Mouse (Mus musculus) spleen, postnatal 4 days (tissue): Measurements from ENCODE around the gene Akt3.

Source experiments
- DNase-seq, 2 experiments: peaks; one replicate each; pipeline ENCODE4 v3.0.0; 2022; ENCODE audit warnings: low spot score in 2 of 2

Gene Akt3

DNA sequence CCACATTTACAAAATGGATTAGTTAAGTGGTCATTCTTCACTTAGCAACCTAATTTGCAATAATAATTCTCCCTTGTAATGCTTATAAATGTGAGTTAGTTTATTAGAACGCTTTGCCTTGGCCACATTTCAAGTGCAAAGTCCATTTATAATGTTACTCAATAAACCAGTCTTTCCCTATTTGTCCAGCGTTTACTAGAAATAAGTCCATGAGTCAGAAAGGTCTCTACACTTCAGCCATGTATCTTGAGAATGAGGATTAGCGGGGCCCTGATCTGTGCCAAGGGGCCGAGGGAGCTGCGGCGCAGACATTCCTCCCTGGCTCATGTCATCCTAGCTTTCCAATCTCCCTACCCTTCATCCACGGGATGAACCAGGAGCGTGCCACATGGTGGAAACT, 275.3 kb downstream of the Akt3 start:
- DNase-seq = no peak

DNA sequence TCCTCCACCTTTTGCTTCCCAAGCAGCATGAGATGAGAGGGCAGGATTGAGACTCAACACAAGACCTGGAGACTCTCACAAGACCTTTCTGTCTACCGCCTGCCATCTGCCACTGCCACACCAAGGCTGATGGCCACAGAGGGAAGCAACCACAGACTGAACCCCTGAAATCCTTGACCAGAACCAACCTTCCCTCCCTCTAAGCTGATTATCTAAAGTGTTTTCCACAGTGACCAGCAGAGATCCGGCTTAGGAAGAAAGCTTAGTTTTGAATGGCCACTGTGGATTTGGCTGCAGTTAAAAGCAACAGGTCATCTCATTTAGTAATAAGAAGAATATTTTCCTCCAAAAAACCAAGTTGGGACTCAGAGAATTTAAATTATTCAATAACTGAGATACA, 276.5 kb downstream of the Akt3 start:
- DNase-seq = no peak

DNA sequence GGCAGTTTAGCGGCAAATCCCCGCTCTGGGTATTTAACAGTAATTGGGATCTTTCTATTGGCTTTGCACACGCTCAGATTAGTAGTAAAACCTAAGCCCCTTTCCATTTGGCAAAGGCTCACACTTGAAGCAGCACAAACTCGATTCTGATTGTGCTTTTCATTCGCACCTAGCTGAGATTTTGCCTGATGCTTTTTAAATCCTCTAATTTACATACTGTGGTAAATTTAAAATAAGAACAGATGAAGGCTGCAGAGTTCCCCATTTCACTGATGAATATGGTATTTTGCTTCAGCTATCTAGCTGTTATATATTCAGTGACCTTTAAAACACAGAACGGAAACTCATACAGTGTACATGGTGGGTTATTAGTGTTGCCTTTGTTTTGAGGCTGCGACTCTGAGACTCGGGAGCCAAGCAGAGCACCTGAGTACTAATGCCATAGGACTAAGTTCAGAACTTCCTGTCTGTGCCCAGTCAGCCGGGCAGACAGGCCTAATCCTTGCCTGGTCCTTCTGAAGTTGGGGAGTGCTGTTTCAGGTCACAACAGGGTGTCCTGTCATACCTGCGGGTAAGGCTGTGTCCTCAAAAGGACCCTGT, 277.1 kb downstream of the Akt3 start:
- no peak for DNase-seq

DNA sequence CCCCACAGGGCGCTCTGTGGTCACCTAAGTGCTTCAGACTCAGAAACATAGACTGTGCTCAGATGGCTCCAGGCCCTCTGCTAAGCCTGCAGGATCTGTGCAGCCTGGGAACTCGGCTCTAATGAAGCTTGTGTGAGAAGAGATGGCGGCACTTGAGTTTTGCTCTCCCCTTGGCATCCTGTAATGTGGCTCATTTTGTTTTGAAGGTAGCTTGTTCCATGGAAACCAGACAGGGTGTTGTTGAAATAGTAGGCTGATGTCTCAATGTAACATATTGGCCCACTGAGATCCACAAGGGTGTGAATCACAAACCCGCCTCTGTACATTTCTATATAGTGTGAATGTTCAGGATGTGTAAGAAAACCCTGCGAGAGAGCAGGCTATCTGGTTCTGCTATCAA, 277.9 kb downstream of the Akt3 start:
- no peak for DNase-seq

DNA sequence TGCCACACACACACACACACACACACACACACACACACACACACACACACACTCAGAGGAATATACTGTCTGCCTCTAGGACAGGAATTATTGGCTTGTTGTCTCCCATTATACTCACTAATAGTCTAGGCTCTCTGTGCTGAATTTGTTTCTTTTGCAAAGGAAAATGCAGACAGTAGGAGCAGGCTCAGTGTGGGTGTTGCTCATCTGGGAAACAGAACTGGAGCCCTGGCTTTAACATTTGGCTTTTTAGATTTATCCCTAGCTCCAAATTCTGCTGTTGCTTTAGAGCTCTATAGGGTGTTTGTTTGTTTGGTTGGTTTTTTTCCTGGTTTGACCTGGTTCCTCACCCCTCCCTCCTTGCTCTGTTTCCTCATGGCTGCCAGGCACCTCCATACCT, 278.8 kb downstream of the Akt3 start:
- DNase-seq = no peak

DNA sequence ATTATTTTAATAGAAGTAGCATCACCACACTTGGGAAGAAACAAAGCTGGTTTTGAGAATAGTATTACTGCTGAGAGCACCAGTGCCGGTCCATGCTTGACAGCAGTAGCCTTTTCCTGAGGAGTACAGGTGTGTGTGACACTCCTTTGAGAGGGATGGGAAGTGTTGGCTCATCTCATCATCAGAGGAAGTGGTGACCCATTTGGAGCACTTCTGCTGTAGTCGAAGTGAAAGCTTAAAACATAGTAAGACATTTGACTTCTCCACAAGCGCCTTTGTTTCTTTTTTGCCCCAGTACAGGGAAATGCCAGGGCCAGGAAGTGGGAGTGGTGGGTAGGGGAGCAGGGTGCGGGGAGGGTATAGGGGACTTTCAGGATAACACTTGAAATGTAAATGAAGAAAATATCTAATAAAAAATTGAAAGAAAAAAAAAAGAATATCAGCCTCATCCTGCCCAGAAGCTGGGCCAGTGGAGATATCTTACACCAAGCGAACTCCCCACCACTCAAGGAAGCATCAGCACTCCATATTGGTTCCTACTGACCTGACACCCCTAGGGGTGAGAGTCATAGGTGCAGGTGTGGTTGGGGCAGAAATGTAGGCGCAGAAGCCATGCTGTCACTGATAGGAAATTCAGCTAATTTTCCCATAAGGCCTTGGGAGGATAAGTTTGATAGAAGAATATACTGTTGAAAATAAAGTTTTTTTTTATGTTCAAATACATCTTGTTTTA, 284.5 kb downstream of the Akt3 start:
- no peak for DNase-seq

DNA sequence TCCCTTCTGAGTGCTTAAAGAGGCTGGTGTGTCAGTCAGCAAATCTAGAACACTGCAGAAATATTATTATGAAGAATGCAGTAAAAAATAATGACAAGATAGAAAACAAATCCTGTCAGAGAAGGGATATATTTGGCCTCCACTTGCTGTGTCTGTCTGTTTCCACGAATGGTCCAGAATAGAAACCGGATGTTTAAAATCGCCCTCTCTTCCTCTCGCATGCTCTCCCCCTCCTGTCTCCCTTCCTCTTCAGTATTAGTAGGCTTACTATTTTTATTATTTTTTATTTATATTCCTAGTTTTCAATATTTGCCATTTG, 286.6 kb downstream of the Akt3 start:
- no peak for DNase-seq

DNA sequence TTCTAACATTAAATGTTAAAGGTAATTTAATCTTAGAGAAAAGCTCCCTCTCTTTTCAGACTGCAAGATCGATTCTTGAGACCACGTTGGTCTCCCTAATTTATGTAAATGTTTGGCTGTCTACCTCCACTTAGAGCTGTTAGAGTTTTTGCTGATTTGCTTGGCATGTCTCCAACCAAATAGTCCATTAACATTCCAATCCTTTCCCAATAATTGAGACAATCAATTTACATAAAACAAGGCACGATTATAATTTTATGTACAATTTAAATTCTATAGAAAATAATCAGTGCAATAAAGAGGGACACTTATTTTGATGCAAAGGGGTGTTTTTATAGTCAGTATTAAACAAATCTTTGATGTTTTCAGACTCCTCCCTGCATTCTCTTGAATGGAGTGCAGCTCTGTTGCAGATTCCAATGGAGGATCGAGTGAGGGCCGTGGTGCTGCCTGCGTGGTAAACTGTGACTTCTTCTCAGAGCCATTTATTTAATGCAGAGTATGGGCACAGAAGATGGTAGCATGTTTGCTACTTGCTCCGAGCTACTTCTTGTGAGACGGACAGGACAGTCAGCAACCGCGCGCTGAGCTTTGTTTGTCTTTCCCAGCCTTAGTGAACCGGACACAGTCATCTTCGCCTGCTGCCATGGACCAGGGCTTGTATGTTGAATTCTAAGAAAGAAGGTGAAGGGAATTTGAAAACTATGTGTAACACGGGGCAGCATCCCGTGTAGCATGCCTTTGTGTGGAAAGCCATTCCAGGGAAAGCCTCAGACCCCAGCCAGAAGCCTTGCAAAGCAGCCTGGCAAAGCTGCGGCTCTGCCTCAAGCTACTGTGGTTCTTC, 287.1 kb downstream of the Akt3 start:
- no peak for DNase-seq
